16 mouse cellular contexts compared by ENCODE assay signal in the genomic region with DNA sequence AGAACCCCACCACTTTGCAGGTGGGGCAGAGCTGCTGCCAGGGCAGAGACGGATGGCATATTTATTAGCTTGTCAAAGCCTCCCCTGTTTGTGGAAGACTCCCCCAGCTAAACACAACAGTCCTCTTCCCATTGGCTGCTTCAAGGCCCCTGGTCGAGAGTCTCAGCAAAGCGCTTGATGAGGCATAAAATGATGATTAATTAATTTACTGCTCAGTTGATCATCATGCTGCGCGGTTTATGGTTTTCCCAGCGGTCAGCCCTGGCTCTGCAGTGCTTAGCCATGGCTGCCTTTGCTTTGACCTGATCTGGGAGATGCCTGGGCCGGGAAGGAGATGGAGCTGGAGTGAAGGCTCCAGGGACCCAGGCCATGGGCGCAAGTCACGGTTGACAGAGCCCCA.
DNase-seq lines count a peak whose midpoint lies in the region; ATAC-seq lines count a peak whose summit lies in the region.
"Had no signal": no experiment of that assay in that cellular context is flagged by ENCODE, and none has a peak within 500 bp of the region (broad histone marks: within the 10 kb centered on the region; RNA-seq: fewer than 3 reads in every experiment).

No protein-coding gene starts in this region.

- H3K4me1 ChIP-seq in hindbrain, embryonic 15.5 days (replicated peaks), result peaks cover 8% of the 10 kb centered on the region; the same call in 1 of the 2 replicates
- H3K4me1 ChIP-seq: embryonic facial prominence, embryonic 12.5 days; forebrain, embryonic 12.5 days; midbrain, embryonic 12.5 days had no signal

- H3K9ac ChIP-seq in hindbrain, embryonic 15.5 days, result no peak overlapping the region
- H3K9ac ChIP-seq: embryonic facial prominence, embryonic 12.5 days; forebrain, embryonic 12.5 days; midbrain, embryonic 12.5 days had no signal

- no peaks in the 10 kb centered on the region for H3K27me3 ChIP-seq in hindbrain, embryonic 15.5 days
- H3K27me3 ChIP-seq: embryonic facial prominence, embryonic 12.5 days; midbrain, embryonic 12.5 days had no signal

- intact Hi-C loops in left cerebral cortex, postnatal 4 days (cut with DNase I), result no loop called here
- intact Hi-C loops in left cerebral cortex, postnatal 25 days (cut with DNase I), result no loop called here

- 19% methylated on average over 9 of the region's 9 CpGs for WGBS in hindbrain, embryonic 15.5 days

- no peak overlapping the region for H3K4me2 ChIP-seq in hindbrain, embryonic 15.5 days
- H3K4me2 ChIP-seq: embryonic facial prominence, embryonic 12.5 days; forebrain, embryonic 12.5 days; heart, embryonic 11.5 days; liver, embryonic 11.5 days; midbrain, embryonic 12.5 days had no signal

- H3K4me3 ChIP-seq in hindbrain, embryonic 15.5 days, result no peak overlapping the region
- H3K4me3 ChIP-seq: embryonic facial prominence, embryonic 12.5 days; forebrain, embryonic 12.5 days; midbrain, embryonic 12.5 days had no signal

- H3K27ac ChIP-seq in hindbrain, embryonic 15.5 days (replicated peaks), result no peak overlapping the region
- H3K27ac ChIP-seq: embryonic facial prominence, embryonic 12.5 days; forebrain, embryonic 12.5 days; midbrain, embryonic 12.5 days had no signal

- no peaks in the 10 kb centered on the region for H3K9me3 ChIP-seq in hindbrain, embryonic 15.5 days
- H3K9me3 ChIP-seq: embryonic facial prominence, embryonic 12.5 days; forebrain, embryonic 12.5 days; midbrain, embryonic 12.5 days had no signal

- H3K36me3 ChIP-seq in hindbrain, embryonic 15.5 days, result no peaks in the 10 kb centered on the region
- H3K36me3 ChIP-seq: embryonic facial prominence, embryonic 12.5 days; forebrain, embryonic 12.5 days; midbrain, embryonic 12.5 days had no signal

- peak; percentile 92 for ATAC-seq in hindbrain, embryonic 15.5 days (ENCODE audit: low FRiP score, low read depth)
- ATAC-seq: lung, postnatal 0 days had no signal

- DNase-seq in cerebellum, postnatal 10 days, result peak; percentile 66 to 72
- no peak for DNase-seq in cerebellum, adult 8-10 months
- DNase-seq in left cerebral cortex, postnatal 4 days, result peak; percentile 63
- no peak for DNase-seq in left cerebral cortex, postnatal 25 days (ENCODE audit: low spot score in 2 of 2)
- DNase-seq in retina, postnatal 1 day, result peak; percentile 75
- no peak for DNase-seq in right cerebral cortex, postnatal 14 days
- DNase-seq in layer of hippocampus, postnatal 14 days (ENCODE audit: low spot score in 2 of 2), result no peak
- DNase-seq: adrenal gland, postnatal 14 days; gastrocnemius, postnatal 14 days had no signal

Comparison
In these comparisons a context has a peak if more than half of its experiments do, and no peak if none do; other contexts are left out.
1. DNase-seq: peak in cerebellum, postnatal 10 days (2 of 2), left cerebral cortex, postnatal 4 days (single experiment) and retina, postnatal 1 day (single experiment); none in cerebellum, adult 8-10 months (single experiment), left cerebral cortex, postnatal 25 days (0 of 2), right cerebral cortex, postnatal 14 days (single experiment) and layer of hippocampus, postnatal 14 days (0 of 2).